Comparison of ENCODE assay signal across 24 mouse cellular contexts in genomic region chr9:40177017-40177416, GRCm38 (mm10). TPM values are rescaled to one million over a fixed set of nuclear protein-coding genes. Genes with fewer than 3 reads are reported as not detected.
"Had no signal": no experiment of that assay in that cellular context is flagged by ENCODE, and none has a peak within 500 bp of the region (broad histone marks: within the 10 kb centered on the region; RNA-seq: fewer than 3 reads in every experiment).

No protein-coding gene starts in this region.

- DNase-seq: lung, embryonic 14.5 days; lung, postnatal 10 days; lung, postnatal 4 days; midbrain, embryonic 14.5 days; retina, postnatal 1 day; right cerebral cortex, adult 18-20 months; right cerebral cortex, postnatal 25 days; right cerebral cortex, postnatal 4 days; spleen, adult 18-20 months; thymus, adult 18-20 months; thymus, postnatal 14 days; thymus, postnatal 36 days had no signal

- H3K4me3 ChIP-seq: midbrain, embryonic 10.5 days; midbrain, embryonic 12.5 days; myocyte; neural tube, embryonic 13.5 days; neural tube, embryonic 15.5 days had no signal

- H3K36me3 ChIP-seq: midbrain, embryonic 10.5 days; midbrain, embryonic 12.5 days; neural tube, embryonic 13.5 days; neural tube, embryonic 15.5 days had no signal

- H3K4me1 ChIP-seq: midbrain, embryonic 10.5 days; midbrain, embryonic 12.5 days; neural tube, embryonic 13.5 days; neural tube, embryonic 15.5 days had no signal

- H3K27ac ChIP-seq: midbrain, embryonic 10.5 days; midbrain, embryonic 12.5 days; neural tube, embryonic 13.5 days; neural tube, embryonic 15.5 days had no signal

- H3K9ac ChIP-seq: lung, embryonic 14.5 days; midbrain, embryonic 12.5 days; neural tube, embryonic 13.5 days; neural tube, embryonic 15.5 days had no signal

- ATAC-seq: midbrain, embryonic 16.5 days had no signal

- H3K4me2 ChIP-seq: lung, embryonic 14.5 days; midbrain, embryonic 12.5 days; neural tube, embryonic 13.5 days; neural tube, embryonic 15.5 days had no signal

- H3K27me3 ChIP-seq: midbrain, embryonic 12.5 days; neural tube, embryonic 13.5 days; neural tube, embryonic 15.5 days had no signal

- H3K9me3 ChIP-seq: midbrain, embryonic 10.5 days; midbrain, embryonic 12.5 days; neural tube, embryonic 13.5 days; neural tube, embryonic 15.5 days had no signal

RNA-seq across cellular contexts. Expression of gene Olfr986, which starts 3.7 kb away (rescaled TPM):
- polyA plus RNA-seq: lung, embryonic 14.5 days; lung, embryonic 16.5 days; midbrain, embryonic 10.5 days; midbrain, embryonic 12.5 days; midbrain, embryonic 14.5 days; midbrain, embryonic 16.5 days; myocyte; neural tube, embryonic 11.5 days; neural tube, embryonic 13.5 days; small intestine, adult 2 months; stomach, embryonic 14.5 days; stomach, embryonic 16.5 days; thymus, postnatal 0 days had no signal

RNA-seq across cellular contexts. Expression of gene Tmem225, which starts 29.1 kb away (rescaled TPM):
- polyA plus RNA-seq: lung, embryonic 14.5 days; lung, embryonic 16.5 days; midbrain, embryonic 10.5 days; midbrain, embryonic 12.5 days; midbrain, embryonic 14.5 days; midbrain, embryonic 16.5 days; myocyte; neural tube, embryonic 11.5 days; neural tube, embryonic 13.5 days; neural tube, embryonic 15.5 days; small intestine, adult 2 months; stomach, embryonic 14.5 days; stomach, embryonic 16.5 days; thymus, postnatal 0 days had no signal

RNA-seq across cellular contexts. Expression of gene Olfr985, which starts 47.0 kb away (rescaled TPM):
- polyA plus RNA-seq: lung, embryonic 14.5 days; lung, embryonic 16.5 days; midbrain, embryonic 10.5 days; midbrain, embryonic 12.5 days; midbrain, embryonic 14.5 days; midbrain, embryonic 16.5 days; myocyte; neural tube, embryonic 11.5 days; neural tube, embryonic 13.5 days; neural tube, embryonic 15.5 days; small intestine, adult 2 months; stomach, embryonic 14.5 days; stomach, embryonic 16.5 days; thymus, postnatal 0 days had no signal
